Mouse (Mus musculus): ENCODE results near the gene Ptprg.
"Not testable (repeated sequence)": the region's sequence is repeated elsewhere in the genome, so short reads cannot be mapped to it uniquely, and the experiment has no call there.

The Ptprg gene

DNA sequence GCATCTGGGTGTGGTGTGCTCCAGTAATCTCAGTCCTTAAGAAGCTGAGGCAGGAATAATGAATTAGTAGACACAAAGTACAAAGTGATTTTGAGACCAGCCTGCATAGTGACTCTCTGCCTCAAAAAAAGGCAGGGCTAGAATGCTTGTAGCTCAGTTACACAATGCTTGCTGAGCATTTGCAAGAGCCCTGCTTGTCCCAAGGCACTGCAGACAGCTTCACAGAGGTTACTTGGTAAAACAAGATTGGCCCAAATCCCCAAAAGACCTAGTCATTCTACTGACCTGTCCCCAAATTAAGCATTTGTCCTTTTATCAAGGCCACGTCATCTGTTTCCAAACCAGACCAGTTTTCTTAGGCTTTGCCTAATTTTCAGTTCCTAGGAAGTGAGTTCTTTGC lies 190.4 kb downstream of the Ptprg start:
- no peak for DNase-seq (ENCODE audit: low spot score in 2 of 2)

DNA sequence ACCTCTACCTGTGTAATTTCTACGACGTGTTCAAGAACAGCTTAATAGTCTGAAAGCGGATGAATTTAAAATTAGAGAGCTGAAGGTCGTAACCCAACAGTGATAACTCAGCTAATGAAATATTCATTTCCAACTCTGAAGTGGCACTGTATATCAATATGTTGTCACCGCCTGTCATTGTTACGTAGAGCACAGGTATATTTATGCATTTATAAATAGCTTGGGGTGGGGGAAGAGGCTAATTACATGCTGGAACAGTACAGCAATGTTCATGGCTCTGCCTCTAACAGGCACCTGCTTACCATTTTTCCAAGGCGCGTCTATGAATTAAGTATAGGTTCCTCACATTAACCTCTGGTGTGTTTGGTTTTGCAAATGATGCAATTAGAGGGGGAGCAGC lies 199.3 kb downstream of the Ptprg start:
- no peak for DNase-seq (ENCODE audit: low spot score in 2 of 2)

DNA sequence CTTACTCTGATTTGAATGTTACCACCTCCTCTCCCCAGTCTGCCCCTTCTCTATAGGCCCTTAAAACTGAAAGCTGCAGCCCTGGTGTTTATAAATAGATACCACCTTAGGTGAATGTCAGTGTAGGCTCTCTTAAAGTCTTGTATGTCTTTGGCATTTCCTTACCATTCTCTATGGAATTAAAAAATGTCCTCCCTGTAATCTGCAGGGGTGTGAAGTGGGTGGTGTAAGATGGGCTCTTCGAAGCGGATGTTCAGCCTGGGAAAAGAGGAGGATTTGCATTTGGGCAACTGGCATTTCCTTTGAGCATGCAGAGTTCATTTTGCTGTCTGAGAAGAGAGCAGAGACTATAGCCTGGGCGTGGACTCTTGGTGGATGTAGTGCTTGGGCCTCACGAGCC lies 201.3 kb downstream of the Ptprg start:
- DNase-seq (ENCODE audit: low spot score in 2 of 2) = no peak

DNA sequence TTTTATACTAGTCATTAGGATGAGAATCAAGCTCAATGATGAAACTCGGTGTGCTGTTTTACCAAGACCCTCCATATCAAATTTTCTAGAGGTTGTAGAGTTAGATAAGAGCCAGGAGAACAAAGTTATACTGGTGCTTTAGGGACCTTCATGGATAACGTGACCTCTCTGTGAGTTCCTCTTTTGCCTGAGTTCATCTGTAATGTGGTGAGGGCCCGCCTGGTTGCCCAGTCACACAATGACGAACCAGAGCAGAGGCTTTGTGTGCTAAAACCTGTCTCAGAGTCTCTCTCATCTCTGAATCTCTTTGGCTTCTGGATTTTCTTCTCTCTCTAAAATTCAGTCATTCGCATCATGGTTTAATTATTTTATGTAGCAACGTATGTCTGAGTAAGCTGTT lies 204.9 kb downstream of the Ptprg start:
- DNase-seq (ENCODE audit: low spot score in 2 of 2) = no peak

DNA sequence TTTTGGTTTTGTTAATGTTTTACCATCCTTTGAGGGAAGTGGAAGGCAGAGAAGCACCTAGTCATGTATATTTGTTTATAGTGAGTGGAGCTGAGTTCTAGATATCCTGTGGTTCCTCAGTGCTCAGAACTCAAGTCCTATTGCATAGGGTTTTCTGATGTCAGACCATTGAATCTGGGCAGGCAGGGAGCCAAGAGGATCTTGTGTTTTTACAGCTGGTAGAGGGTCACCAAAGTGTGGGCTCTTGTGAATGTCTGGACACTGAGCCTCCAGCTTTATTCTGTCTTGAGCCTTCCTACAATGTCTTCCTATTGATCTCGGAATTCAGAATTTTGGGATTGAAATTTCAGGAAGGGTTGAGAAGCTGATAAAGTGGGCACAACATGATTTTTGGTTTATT lies 206.0 kb downstream of the Ptprg start:
- DNase-seq (ENCODE audit: low spot score in 2 of 2) = no peak

DNA sequence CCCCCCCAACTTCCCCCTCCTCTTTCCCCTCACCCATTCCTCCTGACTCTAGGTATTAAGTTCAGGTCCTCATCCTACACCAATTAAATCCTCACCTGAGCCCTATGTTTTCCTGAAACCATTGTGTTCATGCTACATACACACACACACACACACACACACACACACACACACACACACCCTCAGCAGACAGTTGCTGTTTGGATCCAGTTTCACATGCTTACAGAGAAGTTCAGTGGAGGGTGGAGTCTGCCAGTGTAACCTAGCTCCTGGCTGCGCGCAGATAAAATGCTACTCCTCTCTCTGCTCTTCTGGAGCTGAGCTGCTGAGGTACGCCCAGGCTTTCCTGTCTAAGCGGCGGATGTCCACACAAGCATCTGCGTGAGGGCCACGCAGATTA lies 209.7 kb downstream of the Ptprg start:
- DNase-seq (ENCODE audit: low spot score in 2 of 2) = no peak

DNA sequence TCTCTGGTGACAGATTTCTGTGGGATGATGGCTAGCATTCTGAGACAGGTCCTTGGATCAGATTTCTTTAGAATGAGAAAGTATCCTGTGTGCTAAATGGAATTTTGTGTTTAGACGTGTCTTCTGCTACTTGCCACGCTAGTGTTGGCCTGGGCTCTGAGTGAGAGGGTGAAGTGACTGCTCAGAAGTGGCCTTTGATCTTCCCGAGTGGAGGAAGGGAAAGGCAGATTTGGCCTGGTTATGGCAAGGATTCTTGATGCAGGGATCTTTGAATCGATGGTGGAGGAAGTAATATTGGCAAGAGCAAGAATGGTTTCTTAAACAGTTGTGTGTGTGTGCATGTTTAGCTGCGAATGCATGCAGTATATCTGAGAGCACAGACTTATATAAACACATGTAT lies 219.4 kb downstream of the Ptprg start:
- DNase-seq (ENCODE audit: low spot score in 2 of 2) = no peak

DNA sequence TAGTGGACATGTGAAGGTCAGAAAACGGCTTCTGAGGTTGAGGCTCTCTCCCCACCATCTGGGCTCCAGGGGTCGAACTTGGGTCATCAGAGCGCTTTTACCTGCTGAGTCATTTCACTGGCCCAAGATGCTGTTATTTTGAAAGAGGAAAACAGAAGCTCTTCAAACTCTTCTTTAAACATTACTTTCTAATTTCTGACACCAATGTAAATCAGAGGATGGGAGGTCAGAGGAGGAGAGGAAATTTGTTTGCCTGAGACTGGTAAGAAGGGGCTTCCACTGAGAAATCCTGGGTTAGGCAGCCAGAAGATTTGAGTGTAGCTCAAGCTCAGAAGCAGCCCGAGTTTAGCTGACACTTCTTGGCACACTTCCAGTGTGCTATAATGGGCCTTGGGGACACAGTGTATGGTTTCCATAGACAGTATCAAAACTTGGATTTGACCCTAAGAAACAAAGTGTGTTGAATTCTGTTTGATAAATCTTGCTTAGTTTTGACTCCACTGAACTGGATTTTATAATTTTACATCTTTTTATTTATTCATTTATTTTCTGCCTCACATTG lies 221.2 kb downstream of the Ptprg start:
- DNase-seq (ENCODE audit: low spot score in 2 of 2) = no peak

DNA sequence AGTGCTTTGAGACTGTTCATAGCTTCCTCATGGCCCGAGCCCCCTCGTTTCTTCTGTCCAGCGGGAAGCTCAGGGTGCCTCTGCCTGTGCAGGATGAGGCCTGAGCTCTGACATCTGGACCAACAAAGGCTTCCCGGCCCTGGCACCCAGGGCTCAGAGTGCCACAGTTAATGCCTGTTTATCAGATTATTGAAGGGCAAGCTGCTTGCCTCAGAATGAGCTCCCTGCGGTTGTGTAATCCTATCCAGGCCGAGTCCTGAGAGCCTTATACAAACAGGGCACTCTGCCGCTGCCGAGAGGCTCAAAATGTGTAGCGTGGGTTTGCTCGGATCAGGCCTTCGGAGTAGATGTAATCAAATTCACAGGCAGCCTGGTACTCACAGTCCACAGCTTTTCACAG lies 221.9 kb downstream of the Ptprg start:
- DNase-seq (ENCODE audit: low spot score in 2 of 2) = peak; percentile 19 to 22

DNA sequence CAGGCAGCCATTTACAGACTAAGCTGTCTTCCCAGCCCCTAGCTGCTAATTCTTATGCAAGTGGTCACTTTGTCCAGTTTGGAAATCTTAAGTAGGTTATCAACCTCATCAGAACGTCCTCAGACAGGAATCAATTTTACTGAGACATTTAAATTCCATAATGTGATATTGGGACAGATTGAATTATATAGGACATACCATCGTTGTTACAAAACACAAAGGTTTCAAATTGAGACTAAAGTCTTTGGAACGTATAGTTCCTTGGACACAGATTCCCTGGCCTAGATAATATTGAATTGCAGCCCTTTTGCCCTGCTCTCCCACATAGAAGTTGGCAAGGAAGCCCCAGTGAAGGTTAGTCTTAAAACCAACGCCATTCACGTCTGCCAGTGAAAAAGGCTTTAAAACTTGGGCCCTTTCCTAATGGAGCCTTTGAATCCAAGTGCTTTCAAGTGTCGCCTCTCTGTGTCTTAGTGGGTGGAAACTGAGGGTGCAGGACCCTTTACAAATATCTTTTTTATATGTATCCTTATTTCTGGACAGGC lies 222.7 kb downstream of the Ptprg start:
- DNase-seq (ENCODE audit: low spot score in 2 of 2) = no peak

DNA sequence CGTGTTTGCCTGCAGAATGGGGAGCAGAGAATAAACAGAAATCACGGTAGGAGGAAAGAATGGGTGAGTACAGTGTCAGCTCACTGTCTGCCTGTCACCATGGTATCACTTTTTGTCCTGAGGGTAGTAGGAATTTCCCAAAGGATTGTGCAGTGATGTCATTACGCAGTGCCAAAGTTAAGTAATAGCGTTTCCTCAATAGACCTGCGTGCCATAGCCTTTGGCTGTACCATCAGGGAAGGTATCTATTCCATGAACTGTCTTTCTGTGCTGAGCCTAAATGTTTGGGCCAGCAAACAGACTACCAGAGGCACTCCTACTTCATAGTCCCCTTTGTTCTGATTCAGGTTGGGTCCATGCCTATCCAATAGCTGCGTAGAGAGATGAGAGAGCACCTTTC lies 223.2 kb downstream of the Ptprg start:
- DNase-seq (ENCODE audit: low spot score in 2 of 2) = no peak

DNA sequence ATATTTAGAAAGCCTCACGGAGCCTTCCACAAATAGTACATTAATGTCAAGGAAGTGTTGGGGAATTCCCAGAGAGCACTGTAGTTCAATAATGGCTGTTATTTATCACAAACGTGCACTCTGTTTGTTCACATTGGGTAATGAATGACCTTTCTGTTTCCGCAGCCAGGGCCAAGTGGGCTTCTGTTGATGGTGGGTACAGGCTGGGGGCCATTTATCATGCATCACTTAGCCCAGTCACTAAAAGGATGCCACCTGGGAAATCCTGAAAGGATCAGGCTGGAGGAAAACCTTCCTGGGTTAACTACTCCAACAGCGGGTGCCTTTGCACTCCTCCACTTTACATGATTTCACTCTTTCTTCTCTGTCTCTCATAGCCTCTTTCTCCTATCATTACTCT lies 237.9 kb downstream of the Ptprg start:
- no peak for DNase-seq (ENCODE audit: low spot score in 2 of 2)

DNA sequence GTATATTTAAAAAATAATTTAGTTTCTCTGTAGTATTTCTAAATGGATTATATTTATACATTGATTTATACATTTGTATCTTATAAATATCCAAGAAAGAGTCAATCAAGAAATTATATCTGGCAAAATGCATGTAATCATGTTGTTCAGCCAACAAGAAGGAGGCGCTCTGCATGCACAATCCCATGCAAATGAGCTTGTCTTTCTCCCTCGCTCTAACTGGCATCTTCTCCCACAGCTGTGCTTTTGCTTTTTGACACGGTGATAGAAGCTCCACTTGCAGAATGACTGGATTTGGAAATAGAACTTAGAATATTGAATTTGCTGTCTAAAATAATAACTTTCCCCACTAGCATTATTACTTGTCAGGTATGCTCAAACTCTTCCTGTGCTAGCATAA lies 240.5 kb downstream of the Ptprg start:
- no peak for DNase-seq (ENCODE audit: low spot score in 2 of 2)

DNA sequence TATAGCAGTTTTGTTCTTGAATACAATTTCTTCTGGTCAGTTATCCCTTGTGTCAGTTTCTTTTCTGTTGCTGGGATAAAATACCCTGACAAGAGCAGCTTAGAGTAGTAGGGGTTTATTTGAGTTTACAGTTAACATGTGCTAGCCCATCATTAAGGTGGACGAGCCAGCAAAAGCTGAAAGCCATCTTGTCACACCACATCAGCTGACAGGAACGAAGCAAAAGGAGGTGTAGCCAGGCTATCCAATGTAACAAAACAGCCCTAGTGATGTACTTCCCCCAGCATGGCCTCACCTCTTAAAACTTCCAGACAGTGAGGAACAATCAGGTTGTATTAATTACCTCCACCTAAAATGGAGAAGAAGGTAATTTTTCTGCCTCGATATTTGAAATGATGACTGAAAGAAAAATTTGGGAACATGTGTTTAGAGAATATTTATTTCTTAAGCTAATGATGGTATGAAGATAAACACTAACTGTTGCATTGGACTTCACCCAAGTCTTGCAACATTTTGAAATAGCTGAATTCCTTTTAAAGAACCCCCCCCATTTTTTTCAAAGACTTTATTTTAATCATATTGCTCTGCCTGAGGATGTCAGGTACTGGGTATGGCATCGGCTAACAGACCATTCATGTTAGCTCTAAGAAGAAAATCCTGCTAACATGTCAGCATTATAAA lies 249.2 kb downstream of the Ptprg start:
- no peak for DNase-seq (ENCODE audit: low spot score in 2 of 2)

DNA sequence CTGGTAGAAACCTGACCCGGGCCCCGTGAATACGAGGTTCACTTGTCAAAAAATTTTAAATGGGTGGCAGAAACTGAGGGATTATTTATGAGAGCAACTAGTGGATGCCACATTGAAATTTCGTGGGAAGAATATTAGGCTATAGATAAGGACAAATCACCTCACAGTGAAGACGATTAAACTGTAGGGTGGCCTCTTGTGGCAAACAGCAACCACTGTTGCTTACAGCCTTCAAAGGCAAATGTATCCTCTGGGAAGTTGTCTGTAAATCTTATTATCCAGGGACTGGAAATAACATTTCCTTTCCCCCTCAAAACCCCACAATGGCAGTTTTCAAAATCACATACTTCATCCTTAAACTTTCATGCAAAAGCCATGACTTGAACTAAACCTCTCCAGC lies 253.3 kb downstream of the Ptprg start:
- no peak for DNase-seq (ENCODE audit: low spot score in 2 of 2)

DNA sequence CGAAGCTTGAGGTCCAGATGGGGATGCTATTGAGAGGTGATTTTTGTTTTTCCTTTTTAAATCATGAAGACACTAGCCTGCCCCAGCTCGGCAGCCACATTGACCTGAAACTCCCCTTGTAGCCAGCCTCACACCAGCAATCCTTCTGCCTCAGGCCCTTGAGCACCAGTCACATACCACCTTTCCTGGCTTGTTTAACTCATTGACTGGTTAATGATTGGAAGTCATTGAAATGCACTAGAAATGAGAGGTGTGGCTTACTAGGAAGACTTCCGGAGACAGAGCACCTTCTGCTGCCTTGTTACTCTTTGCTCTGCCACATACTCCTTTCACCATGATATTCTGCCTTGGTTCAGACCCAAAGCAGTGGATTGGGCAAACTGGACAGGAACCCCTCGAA lies 254.1 kb downstream of the Ptprg start:
- no peak for DNase-seq (ENCODE audit: low spot score in 2 of 2)

DNA sequence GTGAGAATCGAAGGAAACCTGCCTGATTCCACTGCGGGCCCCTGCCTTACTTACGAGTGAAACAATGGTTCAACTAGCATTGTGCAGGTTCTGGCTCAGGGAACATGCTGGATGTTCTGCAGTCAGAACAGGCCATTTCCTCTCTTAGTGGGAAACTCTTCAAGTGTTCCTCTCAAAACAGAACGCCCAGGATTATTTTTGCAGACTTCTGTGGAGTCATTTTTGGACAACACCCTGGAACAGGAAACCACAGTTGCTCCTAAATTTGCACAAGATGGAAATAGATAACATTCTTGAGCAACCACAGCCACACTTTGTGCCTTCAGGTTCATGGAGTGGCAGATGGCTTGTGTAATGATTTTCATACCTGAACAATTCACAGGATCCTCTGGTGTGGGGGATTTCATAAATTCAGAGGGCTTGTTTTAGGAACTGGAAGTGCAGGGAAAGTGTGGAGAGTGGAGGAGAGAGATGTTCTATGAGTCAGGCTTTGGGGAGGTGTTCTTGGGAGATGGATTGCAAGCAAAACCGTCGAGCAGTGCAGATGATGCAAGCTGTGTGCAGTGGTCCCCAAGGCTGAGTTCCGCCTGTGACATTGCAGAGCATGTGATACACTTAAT lies 257.9 kb downstream of the Ptprg start:
- DNase-seq (ENCODE audit: low spot score in 2 of 2) = peak; percentile 4 to 8

DNA sequence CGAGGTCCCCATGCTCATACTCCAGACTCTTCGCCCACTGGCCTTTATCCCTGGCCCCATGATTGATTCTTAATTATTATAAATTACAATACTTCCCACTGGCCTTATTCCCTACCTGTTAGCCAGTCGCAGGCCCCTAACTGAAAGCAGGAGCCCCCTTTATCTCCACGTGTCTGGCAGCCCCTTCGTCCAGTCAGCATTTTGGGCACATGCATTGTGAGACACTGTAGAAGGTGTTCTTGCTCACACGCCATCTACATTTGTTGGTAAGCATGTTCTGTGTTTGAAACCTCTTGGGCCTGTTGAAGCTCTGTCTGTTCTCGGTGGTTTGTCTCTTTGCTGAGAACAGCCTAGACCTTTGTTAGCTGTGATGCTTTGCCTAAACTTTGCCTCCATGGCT lies 259.0 kb downstream of the Ptprg start:
- DNase-seq (ENCODE audit: low spot score in 2 of 2) = no peak

DNA sequence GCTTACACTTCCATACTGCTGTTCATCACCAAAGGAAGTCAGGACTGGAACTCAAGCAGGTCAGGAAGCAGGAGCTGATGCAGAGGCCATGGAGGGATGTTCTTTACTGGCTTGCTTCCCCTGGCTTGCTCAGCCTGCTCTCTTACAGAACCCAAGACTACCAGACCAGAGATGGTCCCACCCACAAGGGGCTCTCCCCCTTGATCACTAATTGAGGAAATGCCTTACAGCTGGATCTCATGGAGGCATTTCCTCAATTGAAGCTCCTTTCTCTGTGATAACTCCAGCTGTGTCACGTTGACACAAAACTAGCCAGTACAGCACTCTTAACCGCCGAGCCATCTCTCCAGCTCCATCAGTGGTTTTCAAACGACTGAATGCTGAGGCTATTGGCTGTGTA lies 261.5 kb downstream of the Ptprg start:
- DNase-seq (ENCODE audit: low spot score in 2 of 2) = not testable (repeated sequence)

DNA sequence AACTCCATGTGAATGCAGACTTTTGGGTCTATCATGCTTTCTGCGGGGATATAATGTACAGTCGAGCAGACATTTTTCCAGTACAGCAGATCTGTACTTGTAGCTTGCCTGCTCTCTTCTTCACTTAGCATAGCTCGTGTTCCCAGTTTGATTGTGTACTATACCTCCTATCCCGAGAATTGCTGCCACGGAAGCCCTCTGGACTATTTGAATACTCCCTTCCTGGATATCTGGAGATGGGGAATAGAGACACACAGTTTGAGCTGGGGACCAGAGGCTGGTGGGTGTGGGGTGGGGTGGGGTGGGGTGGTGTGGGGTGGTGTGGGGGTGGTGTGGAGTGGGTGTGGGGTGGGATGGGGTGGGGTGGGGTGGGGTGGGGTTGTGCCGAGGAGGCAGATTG lies 263.9 kb downstream of the Ptprg start:
- DNase-seq (ENCODE audit: low spot score in 2 of 2) = no peak

DNA sequence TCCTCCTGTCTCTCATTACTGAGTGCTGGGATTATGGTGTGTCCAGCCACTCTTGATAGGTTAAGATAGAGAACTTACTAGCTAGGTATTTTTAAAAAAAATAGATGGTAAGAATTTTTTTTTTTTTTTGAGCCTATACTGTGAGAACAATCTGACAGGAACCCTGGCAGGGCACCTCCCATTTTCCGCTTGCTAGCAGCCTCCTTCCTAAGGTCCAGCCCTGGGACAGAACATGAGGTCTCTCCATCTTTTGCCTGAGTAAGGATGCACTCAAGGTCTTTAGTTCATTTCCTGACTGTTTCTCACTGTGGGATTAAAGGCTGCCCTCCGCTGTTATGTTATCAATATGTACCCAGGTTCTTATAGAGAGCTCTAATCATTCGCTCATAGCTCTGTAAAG lies 264.7 kb downstream of the Ptprg start:
- no peak for DNase-seq (ENCODE audit: low spot score in 2 of 2)

DNA sequence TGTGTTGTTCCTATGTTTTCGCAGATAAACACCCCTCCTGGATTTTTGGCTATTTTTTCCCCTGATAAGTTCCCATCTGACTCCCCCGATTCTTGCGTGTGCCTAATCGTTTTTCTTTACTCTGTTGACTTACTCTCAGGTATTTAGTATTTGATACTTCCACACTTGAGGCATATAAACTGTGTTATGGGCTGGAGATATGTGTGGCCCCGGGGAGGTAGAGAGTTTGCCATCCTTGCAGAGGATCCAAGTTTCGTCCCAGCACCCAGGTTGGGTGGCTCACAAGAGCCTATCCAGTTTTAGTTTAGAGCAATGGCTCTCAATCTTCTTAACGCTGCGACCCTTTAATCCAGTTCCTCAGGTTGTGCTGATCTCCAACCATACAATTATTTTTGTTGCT lies 265.4 kb downstream of the Ptprg start:
- DNase-seq (ENCODE audit: low spot score in 2 of 2) = no peak

DNA sequence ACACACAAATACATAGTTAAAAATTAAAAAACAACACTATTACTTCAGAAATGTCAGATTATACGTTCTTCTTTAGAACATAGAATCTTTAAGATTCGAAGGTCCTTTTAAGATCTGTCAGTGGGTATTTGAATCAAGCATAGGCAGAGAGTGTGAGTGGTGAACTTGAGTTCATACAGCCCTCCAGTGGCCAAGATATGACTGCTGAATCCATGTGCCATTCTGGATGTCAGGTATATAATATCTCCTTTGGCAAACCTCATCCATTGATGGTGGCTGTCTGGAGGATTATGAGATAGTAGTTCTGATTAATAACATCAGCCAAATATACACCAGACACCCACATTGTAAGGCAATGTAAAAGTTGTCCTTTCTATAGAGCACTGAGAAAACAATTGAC lies 266.0 kb downstream of the Ptprg start:
- no peak for DNase-seq (ENCODE audit: low spot score in 2 of 2)
